Mouse (Mus musculus) testis, postnatal 10 days (tissue): ENCODE results near the gene 4933400A11Rik.

Experiments used
- DNase-seq: peaks from one replicate; pipeline ENCODE4 v3.0.0; 2021; ENCODE audit warnings: low spot score

The 4933400A11Rik gene

GRCm38 (mm10) chrX:169779535-169779934, at the start of gene 4933400A11Rik:
TSS of gene 4933400A11Rik (minus strand) at chrX:169779635.
- no peak for DNase-seq

GRCm38 (mm10) chrX:169828136-169828535, 48.7 kb upstream of the 4933400A11Rik start:
- DNase-seq, result no peak

DNA sequence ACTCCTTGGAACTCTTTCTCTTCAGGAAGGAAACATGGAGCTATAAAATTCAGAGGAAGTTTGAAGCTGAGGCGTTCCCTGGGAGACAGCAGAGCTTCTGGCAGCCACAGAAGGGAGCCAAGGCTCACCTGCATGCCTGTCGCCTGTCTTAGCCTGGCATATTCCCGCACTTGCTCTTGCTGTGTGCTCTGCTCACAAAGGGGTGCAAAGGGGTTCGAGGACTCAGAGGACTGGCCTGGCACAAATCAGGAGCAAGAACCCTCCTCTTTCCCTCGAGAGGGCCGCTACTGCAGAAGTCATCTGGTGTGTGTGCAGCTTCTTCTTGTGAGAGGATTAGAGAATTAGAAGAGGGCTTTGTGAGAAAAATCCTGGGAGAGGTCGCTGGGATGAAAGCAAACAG, 48.3 kb upstream of the 4933400A11Rik start:
- DNase-seq, result no peak

DNA sequence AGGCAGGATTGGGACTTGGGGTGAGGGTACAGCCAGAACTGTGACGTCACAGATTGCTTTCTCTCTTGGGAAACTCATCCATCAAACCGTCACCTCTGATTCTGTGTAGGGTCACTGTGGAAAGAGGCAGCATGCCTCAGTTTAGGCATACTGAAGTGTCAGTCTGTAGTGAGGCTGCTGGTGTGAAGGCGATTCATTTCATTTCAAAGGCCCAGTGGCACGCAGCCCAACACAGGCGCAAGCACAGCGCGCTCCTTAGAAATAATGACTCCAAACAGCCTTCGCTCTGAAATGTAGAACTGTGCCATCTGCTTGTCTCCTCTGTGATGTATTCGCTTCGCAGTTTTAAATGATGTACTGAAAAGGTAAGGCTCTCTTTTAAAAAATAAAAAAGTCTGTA, 47.5 kb upstream of the 4933400A11Rik start:
- DNase-seq, result no peak

DNA sequence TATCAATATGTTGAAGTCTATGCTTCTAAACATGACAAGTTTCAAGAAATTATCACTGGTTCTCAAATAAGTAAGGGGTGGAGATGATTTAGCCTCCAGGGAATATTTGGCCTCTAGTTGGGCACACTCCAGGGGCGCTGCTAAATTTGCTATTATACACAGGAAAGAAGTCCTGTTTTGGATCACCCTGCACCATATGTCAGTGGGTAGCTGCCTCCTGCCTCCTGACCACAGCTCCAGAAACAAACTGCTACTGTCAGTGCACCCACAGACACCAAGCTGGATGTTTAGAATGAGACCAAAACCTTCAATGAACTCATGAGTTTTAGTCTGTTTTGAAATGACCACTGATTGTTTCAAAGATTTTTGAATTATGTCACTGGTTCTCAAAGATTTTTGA, 34.2 kb upstream of the 4933400A11Rik start:
- DNase-seq, result no peak

- DNase-seq, result no peak
Observed at GRCm38 (mm10) chrX:169811783-169812182, 32.3 kb upstream of the 4933400A11Rik start.

DNA sequence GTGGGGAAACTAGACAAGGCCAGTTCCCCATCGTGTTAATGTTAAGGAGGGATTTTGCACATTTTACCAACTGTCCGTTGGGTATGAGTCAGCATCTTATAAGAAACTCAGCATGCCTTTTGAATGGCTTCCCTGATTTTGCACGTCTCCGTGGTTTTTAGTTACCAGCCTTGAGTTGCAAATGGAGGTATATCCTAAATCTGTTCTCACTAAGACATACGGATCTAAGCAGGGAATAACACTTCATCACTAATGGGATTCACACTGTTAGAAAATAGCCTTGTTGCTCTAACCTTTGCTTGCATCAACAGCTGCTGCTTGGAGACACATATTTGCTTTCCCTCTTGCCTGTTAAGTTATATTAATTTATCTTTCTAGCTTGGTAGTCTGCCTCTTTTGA, 31.9 kb upstream of the 4933400A11Rik start:
- no peak for DNase-seq

- no peak for DNase-seq
Observed at GRCm38 (mm10) chrX:169807744-169808143, 28.3 kb upstream of the 4933400A11Rik start.

DNA sequence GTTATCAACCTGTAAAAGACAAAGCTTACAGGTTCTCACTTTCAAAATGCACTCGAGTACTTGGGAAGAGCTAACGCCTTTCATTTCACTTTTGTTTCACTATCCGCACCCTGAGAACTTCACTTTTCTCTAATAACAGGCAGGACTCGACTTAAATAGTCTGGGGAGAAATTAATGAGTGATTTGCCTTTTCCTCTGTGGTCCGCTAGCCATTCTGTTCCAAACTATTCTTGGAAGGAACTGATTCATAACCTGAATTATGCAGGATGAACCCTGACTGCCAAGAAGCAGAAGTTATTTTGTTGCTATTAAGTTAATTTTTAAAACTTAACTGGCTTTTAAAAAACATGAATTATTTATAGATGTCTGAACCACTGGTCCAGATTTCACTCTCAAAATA, 26.4 kb upstream of the 4933400A11Rik start:
- no peak for DNase-seq

- no peak for DNase-seq
Observed at GRCm38 (mm10) chrX:169800238-169800637, 20.8 kb upstream of the 4933400A11Rik start.

DNA sequence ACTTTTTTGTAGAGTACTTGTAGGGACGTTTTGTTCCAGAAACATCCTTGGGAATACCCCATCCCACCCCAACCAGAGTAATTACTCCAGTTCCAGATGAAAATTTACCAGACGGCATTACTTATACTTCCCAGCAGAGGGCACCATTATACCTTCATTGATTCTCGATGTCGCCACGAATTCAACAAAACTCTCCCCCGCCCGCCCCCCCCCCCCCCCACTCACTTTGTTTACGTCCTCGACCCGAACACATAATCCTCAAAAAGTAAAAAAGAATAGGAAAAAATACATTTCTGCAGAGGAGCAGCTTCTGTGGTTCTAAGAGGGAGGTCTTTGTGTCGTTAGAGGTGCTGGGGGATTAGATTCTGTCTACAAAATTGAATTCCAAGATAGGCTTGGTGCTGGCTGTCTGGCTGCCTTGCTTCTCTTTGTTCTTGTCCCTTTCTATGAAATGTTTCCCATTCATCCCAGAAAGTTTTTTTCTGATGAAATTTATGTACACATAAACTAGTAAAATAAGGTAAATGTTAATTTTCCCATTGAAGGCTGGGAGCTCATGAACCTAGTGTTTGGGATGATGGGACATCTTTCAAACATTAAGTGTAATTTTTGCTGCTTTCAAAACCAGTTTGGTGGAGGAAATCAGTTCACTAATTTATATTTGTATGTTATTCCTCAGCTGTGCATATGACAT, 19.7 kb upstream of the 4933400A11Rik start:
- peak; percentile 42 for DNase-seq

DNA sequence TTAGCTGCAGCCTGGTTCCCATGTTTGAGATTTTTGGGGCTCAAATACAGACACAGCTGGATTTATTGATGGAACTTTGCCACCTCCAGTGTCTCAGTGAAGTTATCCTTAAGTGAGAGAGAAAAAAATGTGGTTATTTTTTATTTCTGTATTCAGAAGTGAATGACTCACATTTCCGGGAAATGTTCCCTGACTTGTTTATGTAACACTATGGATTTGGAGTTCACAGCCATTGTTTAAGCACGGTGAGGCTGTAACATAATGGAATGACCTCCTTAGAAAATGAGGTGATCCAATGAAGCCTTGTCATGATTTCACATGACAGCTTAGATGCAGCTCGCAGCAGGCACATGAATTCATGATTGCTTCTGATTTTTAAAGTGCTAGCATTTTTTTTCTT, 17.7 kb upstream of the 4933400A11Rik start:
- no peak for DNase-seq

DNA sequence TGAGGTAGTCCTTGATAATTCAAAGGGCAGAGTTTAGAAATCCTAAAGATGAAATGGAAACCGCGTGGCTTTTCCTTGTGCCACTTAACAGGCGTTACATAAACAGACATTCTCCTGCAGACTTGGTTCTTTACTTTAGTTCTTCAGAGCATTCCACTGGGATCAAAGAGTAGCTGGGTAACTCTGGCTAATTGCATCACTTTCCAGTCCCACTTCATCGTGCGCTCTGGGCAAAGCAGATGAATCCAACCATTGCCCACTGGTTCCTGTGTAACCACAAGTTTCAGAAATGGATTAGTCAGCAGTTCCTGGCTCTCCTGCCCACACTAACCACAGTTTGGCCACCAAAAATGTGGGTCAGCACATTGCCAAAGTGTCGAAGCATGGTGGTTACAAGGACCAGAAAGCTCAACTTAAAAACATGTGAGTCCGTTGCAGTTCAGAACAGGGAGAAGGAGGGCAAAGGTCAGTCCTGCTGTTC, 15.4 kb upstream of the 4933400A11Rik start:
- DNase-seq, result no peak

- DNase-seq, result no peak
Observed at GRCm38 (mm10) chrX:169794421-169794820, 15.0 kb upstream of the 4933400A11Rik start.

DNA sequence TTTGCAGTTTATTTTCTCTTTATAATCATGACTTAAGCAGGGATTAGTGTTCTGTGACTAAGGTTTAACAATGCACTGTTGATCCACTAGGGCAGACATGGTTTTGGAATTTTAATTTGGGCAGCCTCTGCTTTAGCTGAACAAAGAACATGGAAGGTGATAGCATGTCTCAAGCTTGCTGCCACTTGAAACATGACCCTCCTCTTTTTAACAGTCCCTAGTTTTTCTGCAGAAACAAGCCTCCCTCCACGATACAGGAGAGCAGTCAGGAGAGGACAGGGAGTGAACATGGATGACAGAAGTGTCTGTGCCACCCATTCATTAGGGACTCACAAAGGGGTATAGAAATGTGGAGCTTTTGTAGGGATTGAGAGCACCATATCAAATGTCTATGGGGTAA, 13.4 kb upstream of the 4933400A11Rik start:
- no peak for DNase-seq

GRCm38 (mm10) chrX:169789702-169790101, 10.3 kb upstream of the 4933400A11Rik start:
- DNase-seq, result no peak

- no peak for DNase-seq
Observed at GRCm38 (mm10) chrX:169758001-169758400, 21.4 kb downstream of the 4933400A11Rik start.

DNA sequence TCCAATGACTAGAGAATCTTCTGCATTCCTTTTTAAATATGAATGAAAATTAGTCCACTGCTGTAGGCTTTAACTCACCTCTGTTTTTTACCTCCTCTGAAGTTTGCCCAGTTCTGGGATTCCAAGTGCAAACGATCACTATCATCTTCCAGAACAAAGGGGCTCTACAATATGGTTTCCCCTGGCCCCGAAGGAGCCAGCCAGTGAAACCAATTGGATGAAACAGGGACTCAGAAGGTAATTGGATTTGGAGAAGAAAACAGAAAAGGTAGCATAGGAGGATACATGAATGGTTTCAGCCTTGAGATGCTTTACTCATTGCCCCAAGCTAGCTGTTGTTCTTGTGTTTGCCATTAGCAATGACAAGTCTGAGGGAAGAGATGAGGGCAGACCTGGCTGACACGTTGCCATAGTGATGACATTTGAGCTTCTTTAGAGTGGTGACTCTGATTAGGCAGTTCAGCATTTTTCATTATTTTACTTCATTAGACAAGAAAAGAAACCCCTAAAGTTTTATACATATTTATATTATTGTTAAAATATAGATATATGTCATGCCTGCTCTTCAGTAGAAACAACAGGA, 44.0 kb downstream of the 4933400A11Rik start:
- DNase-seq, result no peak
